In the genomic region with DNA sequence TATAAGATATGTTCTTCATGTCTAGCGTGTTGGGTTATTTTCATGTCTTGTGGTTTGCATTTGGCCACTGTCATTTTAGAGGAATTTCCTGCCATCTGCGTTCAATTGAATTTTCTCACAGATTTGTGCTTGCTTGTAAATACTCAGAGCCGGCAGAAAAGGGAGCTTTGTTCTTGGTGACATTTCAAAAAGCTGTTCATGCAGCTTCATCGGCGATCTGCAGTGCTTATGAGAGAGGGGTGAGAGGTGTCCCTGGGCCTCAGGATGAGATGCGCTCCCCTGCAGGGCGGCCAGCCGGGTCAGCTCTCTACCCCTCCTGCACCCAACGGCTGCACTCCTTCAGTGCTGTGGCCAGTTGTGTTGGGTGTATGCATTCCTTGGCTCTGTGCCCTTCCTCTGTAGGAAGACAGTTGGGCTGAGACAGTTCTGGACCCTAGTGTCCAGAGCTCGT, we compare ENCODE assay signal across 8 mouse cellular contexts.
DNase-seq lines count a peak whose midpoint lies in the region; ATAC-seq and TF ChIP-seq lines count a peak whose summit lies in the region.

No protein-coding gene starts in this region.

- no peaks in the 10 kb centered on the region for H3K27me3 ChIP-seq in heart, postnatal 0 days (ENCODE audit: control insufficient read depth, insufficient read depth, low read length)
- H3K27me3 ChIP-seq in embryonic facial prominence, embryonic 15.5 days: no peaks in the 10 kb centered on the region
- H3K27me3 ChIP-seq in limb, embryonic 15.5 days: no peaks in the 10 kb centered on the region

- H3K4me2 ChIP-seq in heart, postnatal 0 days (ENCODE audit: low read depth, low read length): no peak overlapping the region
- peak overlapping the region; percentile 17; the same call in 1 of the 2 replicates for H3K4me2 ChIP-seq in embryonic facial prominence, embryonic 15.5 days (replicated peaks)
- no peak overlapping the region for H3K4me2 ChIP-seq in limb, embryonic 15.5 days

- H3K9me3 ChIP-seq in heart, postnatal 0 days (replicated peaks; ENCODE audit: control insufficient read depth, low read length): no peaks in the 10 kb centered on the region
- no peaks in the 10 kb centered on the region for H3K9me3 ChIP-seq in embryonic facial prominence, embryonic 15.5 days (replicated peaks)
- no peaks in the 10 kb centered on the region for H3K9me3 ChIP-seq in limb, embryonic 15.5 days

- 48% methylated on average over 10 of the region's 10 CpGs for WGBS in heart, postnatal 0 days
- WGBS in embryonic facial prominence, embryonic 15.5 days: 22% methylated on average over 10 of the region's 10 CpGs
- WGBS in limb, embryonic 15.5 days: 39% methylated on average over 10 of the region's 10 CpGs

- intact Hi-C loops in left cerebral cortex, postnatal 10 days (cut with DNase I): no loop called here
- intact Hi-C loops in left cerebral cortex, adult 2 months (cut with DNase I): no loop called here

- no peak for ATAC-seq in heart, postnatal 0 days (ENCODE audit: insufficient read depth, low read depth)
- ATAC-seq in embryonic facial prominence, embryonic 15.5 days (ENCODE audit: insufficient number of reproducible peaks, low FRiP score, low TSS enrichment, low read depth): peak; percentile 46; the same call in 1 of the 2 replicates
- no peak for ATAC-seq in limb, embryonic 15.5 days (ENCODE audit: insufficient number of reproducible peaks, low FRiP score, low TSS enrichment, low read depth)
- no peak for ATAC-seq in granulocyte monocyte progenitor cell, adult 5-6 weeks (replicated peaks; ENCODE audit: poor library complexity, severe bottlenecking)

- no peaks in the 10 kb centered on the region for H3K4me1 ChIP-seq in heart, postnatal 0 days (ENCODE audit: control insufficient read depth, insufficient read depth)
- peaks cover 34% of the 10 kb centered on the region for H3K4me1 ChIP-seq in embryonic facial prominence, embryonic 15.5 days
- H3K4me1 ChIP-seq in limb, embryonic 15.5 days: peaks cover 25% of the 10 kb centered on the region

- no peaks in the 10 kb centered on the region for H3K36me3 ChIP-seq in heart, postnatal 0 days (replicated peaks; ENCODE audit: control insufficient read depth, insufficient read depth, low read length)
- no peaks in the 10 kb centered on the region for H3K36me3 ChIP-seq in embryonic facial prominence, embryonic 15.5 days
- no peaks in the 10 kb centered on the region for H3K36me3 ChIP-seq in limb, embryonic 15.5 days

- DNase-seq in heart, postnatal 0 days (ENCODE audit: low spot score): peak; percentile 10
- DNase-seq in heart, adult 11 months: no peak
- DNase-seq in left cerebral cortex, postnatal 10 days (ENCODE audit: extremely low spot score in 1 of 2, low spot score in 2 of 2): peak; percentile 19 to 38
- DNase-seq in left cerebral cortex, adult 2 months (ENCODE audit: extremely low spot score in 1 of 2, low spot score in 2 of 2): no peak
- DNase-seq in ovary, postnatal 10 days (ENCODE audit: low spot score): no peak

- H3K9ac ChIP-seq in heart, postnatal 0 days (replicated peaks; ENCODE audit: low read depth, low read length): no peak overlapping the region
- no peak overlapping the region for H3K9ac ChIP-seq in embryonic facial prominence, embryonic 15.5 days
- no peak overlapping the region for H3K9ac ChIP-seq in limb, embryonic 15.5 days

- TF ChIP-seq EP300 in heart, postnatal 0 days (IDR thresholded peaks at IDR 0.05; ENCODE audit: low read depth): no peak

- H3K27ac ChIP-seq in heart, postnatal 0 days (ENCODE audit: low read depth): no peak overlapping the region
- H3K27ac ChIP-seq in left cerebral cortex, adult 2 months: no peak overlapping the region
- peak overlapping the region; percentile 85 for H3K27ac ChIP-seq in embryonic facial prominence, embryonic 15.5 days (replicated peaks)
- H3K27ac ChIP-seq in limb, embryonic 15.5 days: peak overlapping the region; percentile 62; the same call in 1 of the 2 replicates

- no peak overlapping the region for H3K4me3 ChIP-seq in heart, postnatal 0 days (ENCODE audit: low read depth, low read length)
- H3K4me3 ChIP-seq in left cerebral cortex, adult 2 months: no peak overlapping the region
- no peak overlapping the region for H3K4me3 ChIP-seq in embryonic facial prominence, embryonic 15.5 days (replicated peaks)
- no peak overlapping the region for H3K4me3 ChIP-seq in limb, embryonic 15.5 days

- TF ChIP-seq CTCF in heart, postnatal 0 days (IDR thresholded peaks at IDR 0.05; ENCODE audit: low read depth): no peak
- no peak for TF ChIP-seq CTCF in left cerebral cortex, adult 2 months (IDR thresholded peaks at IDR 0.05)

Comparison
In these comparisons a context has a peak if more than half of its experiments do, and no peak if none do; other contexts are left out.
1. DNase-seq: peak in heart, postnatal 0 days (single experiment) and left cerebral cortex, postnatal 10 days (2 of 2); none in heart, adult 11 months (single experiment), left cerebral cortex, adult 2 months (0 of 2) and ovary, postnatal 10 days (single experiment).
2. H3K27ac ChIP-seq: peak in embryonic facial prominence, embryonic 15.5 days (single experiment) and limb, embryonic 15.5 days (single experiment); none in heart, postnatal 0 days (single experiment) and left cerebral cortex, adult 2 months (single experiment).